Mouse (Mus musculus): ENCODE data around the gene Sctr. TPM values are rescaled to one million over a fixed set of nuclear protein-coding genes. Genes with fewer than 3 reads are reported as not detected.

Sctr gene
- polyA plus RNA-seq, 1 experiment from 2014 or later = 0.43 TPM

- DNase-seq (ENCODE audit: low spot score) = no peak
- 67% methylated on average over 9 of the region's 9 CpGs for WGBS
- ATAC-seq (ENCODE audit: low FRiP score) = peak; percentile 28; the same call in 1 of the 2 replicates
Observed at GRCm38 (mm10) chr1:120037021-120037683, 30.5 kb downstream of the Sctr start.

DNA sequence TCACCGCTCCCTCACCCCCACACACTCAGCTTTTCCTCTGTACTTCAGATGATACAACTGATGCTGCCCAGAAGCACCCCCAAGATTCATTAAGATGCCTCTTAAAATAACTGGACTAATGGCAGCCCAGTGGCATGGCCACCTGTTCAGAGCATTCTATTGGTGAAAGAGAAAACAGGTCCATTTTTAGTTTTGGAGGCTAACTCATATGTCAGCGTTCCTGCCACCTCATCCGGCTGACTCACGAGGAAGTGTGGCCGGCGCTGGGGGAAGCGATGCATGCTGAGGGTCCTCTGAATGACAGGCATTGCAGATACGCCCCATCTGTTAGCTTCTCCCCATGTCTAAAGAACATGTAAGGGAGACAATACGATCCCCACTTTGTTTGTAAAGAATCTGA lies 31.9 kb downstream of the Sctr start:
- H3K9ac ChIP-seq = no peak overlapping the region
- H3K36me3 ChIP-seq (replicated peaks; ENCODE audit: control insufficient read depth, insufficient read depth) = no peaks in the 10 kb centered on the region
- no peak overlapping the region for H3K4me3 ChIP-seq (replicated peaks; ENCODE audit: low read length)
- ATAC-seq (ENCODE audit: low FRiP score) (no peak), DNase-seq (ENCODE audit: low spot score) (no peak)
- no peak overlapping the region for H3K27ac ChIP-seq
- H3K27me3 ChIP-seq (ENCODE audit: control insufficient read depth, insufficient read depth, low read length) = no peaks in the 10 kb centered on the region
- H3K9me3 ChIP-seq (ENCODE audit: control insufficient read depth, low read length) = no peaks in the 10 kb centered on the region
- WGBS = 79% methylated on average over 9 of the region's 9 CpGs
- no peak overlapping the region for H3K4me2 ChIP-seq (replicated peaks)
- no peaks in the 10 kb centered on the region for H3K4me1 ChIP-seq (replicated peaks; ENCODE audit: control insufficient read depth, insufficient read depth, low read length)

More at GRCm38 (mm10) chr1:120037021-120037683, 30.5 kb downstream of the Sctr start:
- H3K4me2 ChIP-seq (replicated peaks) = no peak overlapping the region
- no peak overlapping the region for H3K4me3 ChIP-seq (replicated peaks; ENCODE audit: low read length)
- no peaks in the 10 kb centered on the region for H3K9me3 ChIP-seq (ENCODE audit: control insufficient read depth, low read length)
- no peaks in the 10 kb centered on the region for H3K27me3 ChIP-seq (ENCODE audit: control insufficient read depth, insufficient read depth, low read length)
- no peaks in the 10 kb centered on the region for H3K4me1 ChIP-seq (replicated peaks; ENCODE audit: control insufficient read depth, insufficient read depth, low read length)
- H3K9ac ChIP-seq = no peak overlapping the region
- no peaks in the 10 kb centered on the region for H3K36me3 ChIP-seq (replicated peaks; ENCODE audit: control insufficient read depth, insufficient read depth)
- H3K27ac ChIP-seq = no peak overlapping the region

GRCm38 (mm10) chr1:120042421-120042820 lies 35.7 kb downstream of the Sctr start:
- H3K27ac ChIP-seq = no peak overlapping the region
- WGBS = 66% methylated on average over 8 of the region's 8 CpGs
- no peak for DNase-seq (ENCODE audit: low spot score)
- H3K9ac ChIP-seq = no peak overlapping the region
- no peak overlapping the region for H3K4me3 ChIP-seq (replicated peaks; ENCODE audit: low read length)
- no peak overlapping the region for H3K4me2 ChIP-seq (replicated peaks)
- no peaks in the 10 kb centered on the region for H3K9me3 ChIP-seq (ENCODE audit: control insufficient read depth, low read length)
- H3K36me3 ChIP-seq (replicated peaks; ENCODE audit: control insufficient read depth, insufficient read depth) = no peaks in the 10 kb centered on the region
- no peak for ATAC-seq (ENCODE audit: low FRiP score)
- no peaks in the 10 kb centered on the region for H3K4me1 ChIP-seq (replicated peaks; ENCODE audit: control insufficient read depth, insufficient read depth, low read length)
- no peaks in the 10 kb centered on the region for H3K27me3 ChIP-seq (ENCODE audit: control insufficient read depth, insufficient read depth, low read length)

DNA sequence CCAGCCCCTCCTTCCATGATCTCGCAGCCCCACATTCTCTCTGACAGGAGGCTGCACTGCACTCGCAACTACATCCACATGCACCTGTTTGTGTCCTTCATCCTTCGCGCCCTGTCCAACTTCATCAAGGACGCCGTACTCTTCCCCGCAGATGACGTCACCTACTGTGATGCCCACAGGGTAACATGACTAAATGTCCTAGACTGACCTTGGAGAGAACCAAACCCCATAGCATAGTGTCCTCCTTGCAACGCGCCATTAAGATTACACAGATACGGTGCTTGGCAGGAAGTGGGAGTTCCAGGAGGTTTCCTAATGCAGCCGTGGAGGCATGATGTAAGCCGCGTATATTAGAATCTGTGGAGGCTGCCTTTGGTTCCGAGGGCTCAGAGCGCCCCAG lies 37.9 kb downstream of the Sctr start:
- 0 out of 2 replicates have a peak, but pooled peaks have one; percentile 11 for ATAC-seq (ENCODE audit: low FRiP score)
- 91% methylated on average over 16 of the region's 16 CpGs for WGBS
- H3K9me3 ChIP-seq (ENCODE audit: control insufficient read depth, low read length) = no peaks in the 10 kb centered on the region

DNA sequence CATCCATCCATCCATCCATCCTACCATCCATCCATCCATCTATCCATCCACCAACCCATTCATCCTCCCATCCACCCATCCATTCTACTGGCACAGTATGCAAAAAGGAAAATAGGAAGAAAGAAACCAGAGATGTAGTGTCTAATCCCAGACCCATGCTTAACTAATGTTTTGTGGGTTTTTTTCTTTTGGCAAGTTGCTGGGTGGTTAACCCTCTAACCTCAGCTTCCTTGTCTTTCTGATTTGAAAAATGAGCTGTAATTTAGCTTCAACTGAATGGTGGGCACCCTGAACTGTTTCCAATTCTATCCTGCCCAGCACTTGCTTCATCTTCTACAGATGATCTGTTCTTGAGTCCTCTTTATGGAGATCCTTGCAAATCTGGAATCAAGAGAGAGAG lies 40.6 kb downstream of the Sctr start:
- Histone ChIP-seq H3K27me3 (ENCODE audit: control insufficient read depth, insufficient read depth, low read length) (no peaks in the 10 kb centered on the region), H3K4me3 (replicated peaks; ENCODE audit: low read length) (no peak overlapping the region), H3K4me1 (replicated peaks; ENCODE audit: control insufficient read depth, insufficient read depth, low read length) (no peaks in the 10 kb centered on the region), H3K36me3 (replicated peaks; ENCODE audit: control insufficient read depth, insufficient read depth) (no peaks in the 10 kb centered on the region), H3K9me3 (ENCODE audit: control insufficient read depth, low read length) (no peaks in the 10 kb centered on the region), H3K27ac (no peak overlapping the region), H3K4me2 (replicated peaks) (no peak overlapping the region), H3K9ac (no peak overlapping the region)
- no peak for DNase-seq (ENCODE audit: low spot score)
- no peak for ATAC-seq (ENCODE audit: low FRiP score)

More for the DNA sequence above, 37.9 kb downstream of the Sctr start:
- Histone ChIP-seq H3K4me3 (replicated peaks; ENCODE audit: low read length) (no peak overlapping the region), H3K27me3 (ENCODE audit: control insufficient read depth, insufficient read depth, low read length) (no peaks in the 10 kb centered on the region), H3K4me2 (replicated peaks) (no peak overlapping the region), H3K27ac (no peak overlapping the region), H3K36me3 (replicated peaks; ENCODE audit: control insufficient read depth, insufficient read depth) (no peaks in the 10 kb centered on the region), H3K4me1 (replicated peaks; ENCODE audit: control insufficient read depth, insufficient read depth, low read length) (no peaks in the 10 kb centered on the region), H3K9ac (no peak overlapping the region)
- no peak for DNase-seq (ENCODE audit: low spot score)

GRCm38 (mm10) chr1:120051070-120051469 lies 44.4 kb downstream of the Sctr start:
- no peak overlapping the region for H3K4me3 ChIP-seq (replicated peaks; ENCODE audit: low read length)
- 25% methylated on average over 1 of the region's 1 CpGs for WGBS
- no peak for DNase-seq (ENCODE audit: low spot score)
- H3K9ac ChIP-seq = no peak overlapping the region
- H3K9me3 ChIP-seq (ENCODE audit: control insufficient read depth, low read length) = no peaks in the 10 kb centered on the region
- no peak for ATAC-seq (ENCODE audit: low FRiP score)
- H3K4me2 ChIP-seq (replicated peaks) = no peak overlapping the region
- no peak overlapping the region for H3K27ac ChIP-seq
- no peaks in the 10 kb centered on the region for H3K4me1 ChIP-seq (replicated peaks; ENCODE audit: control insufficient read depth, insufficient read depth, low read length)
- no peaks in the 10 kb centered on the region for H3K36me3 ChIP-seq (replicated peaks; ENCODE audit: control insufficient read depth, insufficient read depth)
- H3K27me3 ChIP-seq (ENCODE audit: control insufficient read depth, insufficient read depth, low read length) = no peaks in the 10 kb centered on the region

GRCm38 (mm10) chr1:120054997-120055396 lies 48.3 kb downstream of the Sctr start:
- Histone ChIP-seq H3K36me3 (replicated peaks; ENCODE audit: control insufficient read depth, insufficient read depth) (no peaks in the 10 kb centered on the region), H3K27me3 (ENCODE audit: control insufficient read depth, insufficient read depth, low read length) (no peaks in the 10 kb centered on the region), H3K4me1 (replicated peaks; ENCODE audit: control insufficient read depth, insufficient read depth, low read length) (0 out of 2 replicates have a peak, but pooled peaks cover 3% of the 10 kb centered on the region), H3K9ac (no peak overlapping the region), H3K4me3 (replicated peaks; ENCODE audit: low read length) (no peak overlapping the region), H3K27ac (no peak overlapping the region), H3K9me3 (ENCODE audit: control insufficient read depth, low read length) (no peaks in the 10 kb centered on the region), H3K4me2 (replicated peaks) (no peak overlapping the region)
- DNase-seq (ENCODE audit: low spot score) = no peak
- no peak for ATAC-seq (ENCODE audit: low FRiP score)
- 87% methylated on average over 6 of the region's 6 CpGs for WGBS

DNA sequence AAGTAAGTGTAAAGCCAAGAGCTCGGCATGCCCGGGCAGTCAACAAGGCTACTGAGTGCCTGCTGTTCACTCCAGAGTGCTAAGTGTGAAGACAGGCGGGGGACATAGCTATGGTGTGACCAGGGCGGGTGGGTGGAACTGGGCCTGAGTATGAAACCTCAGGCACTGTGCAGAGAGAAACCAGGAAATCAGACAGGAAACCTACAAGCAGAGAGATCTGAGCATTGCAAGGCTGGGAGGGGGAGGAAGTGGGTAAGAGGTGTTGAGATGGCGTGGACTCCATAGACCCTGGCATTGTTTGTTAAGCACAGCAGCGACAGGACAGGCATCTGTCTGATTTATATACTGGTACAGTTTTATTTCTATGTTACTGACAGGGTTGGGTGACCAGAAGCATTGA lies 48.8 kb downstream of the Sctr start:
- 0 out of 2 replicates have a peak, but pooled peaks cover 3% of the 10 kb centered on the region for H3K4me1 ChIP-seq (replicated peaks; ENCODE audit: control insufficient read depth, insufficient read depth, low read length)
- ATAC-seq (ENCODE audit: low FRiP score) (no peak), DNase-seq (ENCODE audit: low spot score) (no peak)
- H3K27me3 ChIP-seq (ENCODE audit: control insufficient read depth, insufficient read depth, low read length) = no peaks in the 10 kb centered on the region
- H3K9ac ChIP-seq = no peak overlapping the region
- WGBS = 85% methylated on average over 6 of the region's 6 CpGs
- H3K4me3 ChIP-seq (replicated peaks; ENCODE audit: low read length) = no peak overlapping the region
- H3K27ac ChIP-seq = no peak overlapping the region
- no peak overlapping the region for H3K4me2 ChIP-seq (replicated peaks)
- no peaks in the 10 kb centered on the region for H3K36me3 ChIP-seq (replicated peaks; ENCODE audit: control insufficient read depth, insufficient read depth)
- no peaks in the 10 kb centered on the region for H3K9me3 ChIP-seq (ENCODE audit: control insufficient read depth, low read length)

GRCm38 (mm10) chr1:120056236-120056635 lies 49.5 kb downstream of the Sctr start:
- no peak for DNase-seq (ENCODE audit: low spot score)

GRCm38 (mm10) chr1:120057044-120057443 lies 50.4 kb downstream of the Sctr start:
- Histone ChIP-seq H3K4me2 (replicated peaks) (no peak overlapping the region), H3K27me3 (ENCODE audit: control insufficient read depth, insufficient read depth, low read length) (no peaks in the 10 kb centered on the region), H3K27ac (no peak overlapping the region), H3K4me3 (replicated peaks; ENCODE audit: low read length) (no peak overlapping the region), H3K9ac (no peak overlapping the region), H3K9me3 (ENCODE audit: control insufficient read depth, low read length) (no peaks in the 10 kb centered on the region), H3K4me1 (replicated peaks; ENCODE audit: control insufficient read depth, insufficient read depth, low read length) (0 out of 2 replicates have a peak, but pooled peaks cover 3% of the 10 kb centered on the region), H3K36me3 (replicated peaks; ENCODE audit: control insufficient read depth, insufficient read depth) (no peaks in the 10 kb centered on the region)
- ATAC-seq (ENCODE audit: low FRiP score) (no peak), DNase-seq (ENCODE audit: low spot score) (no peak)
- 75% methylated on average over 14 of the region's 14 CpGs for WGBS

More at GRCm38 (mm10) chr1:120056236-120056635, 49.5 kb downstream of the Sctr start:
- H3K9ac ChIP-seq = no peak overlapping the region
- H3K9me3 ChIP-seq (ENCODE audit: control insufficient read depth, low read length) = no peaks in the 10 kb centered on the region
- H3K27ac ChIP-seq = no peak overlapping the region
- ATAC-seq (ENCODE audit: low FRiP score) = no peak
- WGBS = 59% methylated on average over 7 of the region's 7 CpGs
- no peaks in the 10 kb centered on the region for H3K36me3 ChIP-seq (replicated peaks; ENCODE audit: control insufficient read depth, insufficient read depth)
- H3K27me3 ChIP-seq (ENCODE audit: control insufficient read depth, insufficient read depth, low read length) = no peaks in the 10 kb centered on the region
- no peak overlapping the region for H3K4me2 ChIP-seq (replicated peaks)
- H3K4me3 ChIP-seq (replicated peaks; ENCODE audit: low read length) = no peak overlapping the region
- 0 out of 2 replicates have a peak, but pooled peaks cover 3% of the 10 kb centered on the region for H3K4me1 ChIP-seq (replicated peaks; ENCODE audit: control insufficient read depth, insufficient read depth, low read length)
